Mouse (Mus musculus): ENCODE results near the gene Dcbld2.

The Dcbld2 gene

GRCm38 (mm10) chr16:58408062-58408486, at the start of gene Dcbld2:
Gene Dcbld2 (plus strand): TSS chr16:58408443.
- DNase-seq (ENCODE audit: low read depth) = peak; percentile 98

GRCm38 (mm10) chr16:58377170-58377569, 31.1 kb upstream of the Dcbld2 start:
- peak; percentile 62 for DNase-seq (ENCODE audit: low read depth)

- DNase-seq (ENCODE audit: low read depth) = peak; percentile 42
Observed at GRCm38 (mm10) chr16:58377756-58378503, 30.3 kb upstream of the Dcbld2 start.

- no peak for DNase-seq (ENCODE audit: low read depth)
Observed at GRCm38 (mm10) chr16:58386241-58386757, 21.9 kb upstream of the Dcbld2 start.

GRCm38 (mm10) chr16:58389143-58389755, 19.0 kb upstream of the Dcbld2 start:
- peak; percentile 78 for DNase-seq (ENCODE audit: low read depth)

GRCm38 (mm10) chr16:58393036-58393435, 15.2 kb upstream of the Dcbld2 start:
- no peak for DNase-seq (ENCODE audit: low read depth)

GRCm38 (mm10) chr16:58394156-58394555, 14.1 kb upstream of the Dcbld2 start:
- DNase-seq (ENCODE audit: low read depth) = no peak

GRCm38 (mm10) chr16:58398604-58399003, 9.6 kb upstream of the Dcbld2 start:
- no peak for DNase-seq (ENCODE audit: low read depth)

GRCm38 (mm10) chr16:58401079-58401478, 7.2 kb upstream of the Dcbld2 start:
- no peak for DNase-seq (ENCODE audit: low read depth)

GRCm38 (mm10) chr16:58404665-58405064, 3.6 kb upstream of the Dcbld2 start:
- DNase-seq (ENCODE audit: low read depth) = no peak

- peak; percentile 41 for DNase-seq (ENCODE audit: low read depth)
Observed at GRCm38 (mm10) chr16:58405271-58405670, 3.0 kb upstream of the Dcbld2 start.

GRCm38 (mm10) chr16:58408487-58409281, 441 bp downstream of the Dcbld2 start:
- peak; percentile 40 for DNase-seq (ENCODE audit: low read depth)

GRCm38 (mm10) chr16:58409825-58410224, 1.6 kb downstream of the Dcbld2 start:
- peak; percentile 40 for DNase-seq (ENCODE audit: low read depth)

GRCm38 (mm10) chr16:58414801-58415200, 6.6 kb downstream of the Dcbld2 start:
- DNase-seq (ENCODE audit: low read depth) = no peak

GRCm38 (mm10) chr16:58415500-58415899, 7.3 kb downstream of the Dcbld2 start:
- DNase-seq (ENCODE audit: low read depth) = no peak

- no peak for DNase-seq (ENCODE audit: low read depth)
Observed at GRCm38 (mm10) chr16:58421696-58422354, 13.6 kb downstream of the Dcbld2 start.

- no peak for DNase-seq (ENCODE audit: low read depth)
Observed at GRCm38 (mm10) chr16:58430246-58430645, 22.0 kb downstream of the Dcbld2 start.

GRCm38 (mm10) chr16:58432384-58432783, 24.1 kb downstream of the Dcbld2 start:
- DNase-seq (ENCODE audit: low read depth) = no peak

GRCm38 (mm10) chr16:58444735-58445134, 36.5 kb downstream of the Dcbld2 start:
- DNase-seq (ENCODE audit: low read depth) = no peak

- DNase-seq (ENCODE audit: low read depth) = no peak
Observed at GRCm38 (mm10) chr16:58446281-58447259, 38.3 kb downstream of the Dcbld2 start.

GRCm38 (mm10) chr16:58449073-58449472, 40.8 kb downstream of the Dcbld2 start:
- no peak for DNase-seq (ENCODE audit: low read depth)
